Mouse (Mus musculus) lung, postnatal 4 days (tissue): ENCODE data around the gene Tulp4.
"Not testable (repeated sequence)": the region's sequence is repeated elsewhere in the genome, so short reads cannot be mapped to it uniquely, and the experiment has no call there.

Experiments used
- DNase-seq, 2 experiments: peaks; one replicate each; pipeline ENCODE4 v3.0.0; 2021

Gene Tulp4

DNA sequence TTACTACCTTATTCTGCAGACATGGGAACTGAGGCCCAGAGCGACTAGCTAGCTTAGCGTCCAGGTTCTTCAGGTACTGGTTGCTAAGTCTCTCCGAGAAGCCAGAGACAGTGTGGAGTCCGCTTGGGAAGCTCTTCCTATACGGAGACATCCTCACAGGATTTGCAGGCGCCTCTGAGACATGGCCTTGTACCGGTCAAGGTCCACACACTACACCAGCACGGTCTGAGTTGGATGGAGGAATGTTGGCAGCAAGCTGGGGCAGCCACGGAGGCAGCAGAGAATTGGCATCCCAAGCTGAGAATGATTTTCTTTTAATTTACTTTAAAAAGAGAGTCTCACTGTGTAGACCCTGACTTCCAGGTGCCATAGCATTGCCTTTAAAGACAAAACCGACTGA lies 176.9 kb downstream of the Tulp4 start:
- not testable (repeated sequence) for DNase-seq

DNA sequence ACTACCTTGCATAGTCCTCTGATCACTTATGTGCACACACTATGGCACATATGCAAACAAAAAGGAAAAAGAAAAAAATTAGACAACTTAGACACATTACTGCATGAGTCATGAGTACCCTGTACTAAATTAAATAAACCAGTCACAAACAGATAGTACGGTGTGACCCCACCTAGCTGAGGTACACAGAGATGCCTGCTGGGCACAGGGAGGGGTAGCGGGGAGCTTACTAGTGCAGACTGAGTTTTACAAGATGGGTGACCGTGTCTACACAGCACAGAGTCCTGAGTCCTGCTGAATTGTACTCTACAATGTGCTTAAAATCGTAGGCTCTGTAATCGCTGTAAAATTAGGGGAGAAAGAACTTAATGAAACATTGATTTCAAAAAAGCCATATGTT lies 179.9 kb downstream of the Tulp4 start:
- DNase-seq: not testable (repeated sequence)

DNA sequence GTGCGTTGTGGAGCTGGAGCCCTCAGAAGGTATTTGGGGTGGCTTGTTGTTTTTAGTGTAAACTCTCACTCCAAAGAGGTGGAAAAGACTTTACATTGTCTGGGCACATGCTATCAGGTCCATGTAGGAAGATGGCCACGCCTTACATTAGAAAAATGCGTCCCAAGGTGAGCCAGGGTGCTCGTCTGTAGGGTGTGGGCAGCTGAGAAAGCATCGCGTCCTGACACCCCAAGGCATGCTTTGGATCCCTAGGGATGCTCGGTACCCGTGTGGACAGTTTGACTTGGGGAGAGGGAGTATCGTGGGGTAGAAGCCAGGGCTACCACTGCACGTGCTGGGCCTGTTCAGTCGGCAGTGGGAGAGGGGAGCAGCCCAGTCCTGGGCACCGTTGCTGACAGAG lies 182.8 kb downstream of the Tulp4 start:
- peak in 1 of 2 experiments; percentile 22 for DNase-seq

DNA sequence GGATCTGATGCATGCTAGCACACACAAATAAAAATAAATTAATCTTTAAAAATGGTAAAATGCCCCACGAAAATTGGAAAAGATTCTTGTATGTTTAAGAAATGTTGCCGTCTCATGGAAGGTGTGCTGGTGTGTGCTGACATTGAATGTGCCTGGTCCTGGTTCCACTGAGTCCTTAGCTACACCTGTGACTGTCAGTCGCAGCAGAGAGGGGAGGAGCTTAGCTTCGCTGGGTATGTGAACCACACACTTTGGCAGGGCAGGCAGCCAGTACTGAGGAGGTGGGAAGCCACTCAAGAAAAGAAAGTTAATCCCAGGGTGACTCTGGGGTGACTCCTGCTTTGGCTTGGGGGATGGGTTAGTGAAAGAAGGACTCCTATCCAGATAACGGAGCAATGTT lies 187.6 kb downstream of the Tulp4 start:
- not testable (repeated sequence) for DNase-seq

DNA sequence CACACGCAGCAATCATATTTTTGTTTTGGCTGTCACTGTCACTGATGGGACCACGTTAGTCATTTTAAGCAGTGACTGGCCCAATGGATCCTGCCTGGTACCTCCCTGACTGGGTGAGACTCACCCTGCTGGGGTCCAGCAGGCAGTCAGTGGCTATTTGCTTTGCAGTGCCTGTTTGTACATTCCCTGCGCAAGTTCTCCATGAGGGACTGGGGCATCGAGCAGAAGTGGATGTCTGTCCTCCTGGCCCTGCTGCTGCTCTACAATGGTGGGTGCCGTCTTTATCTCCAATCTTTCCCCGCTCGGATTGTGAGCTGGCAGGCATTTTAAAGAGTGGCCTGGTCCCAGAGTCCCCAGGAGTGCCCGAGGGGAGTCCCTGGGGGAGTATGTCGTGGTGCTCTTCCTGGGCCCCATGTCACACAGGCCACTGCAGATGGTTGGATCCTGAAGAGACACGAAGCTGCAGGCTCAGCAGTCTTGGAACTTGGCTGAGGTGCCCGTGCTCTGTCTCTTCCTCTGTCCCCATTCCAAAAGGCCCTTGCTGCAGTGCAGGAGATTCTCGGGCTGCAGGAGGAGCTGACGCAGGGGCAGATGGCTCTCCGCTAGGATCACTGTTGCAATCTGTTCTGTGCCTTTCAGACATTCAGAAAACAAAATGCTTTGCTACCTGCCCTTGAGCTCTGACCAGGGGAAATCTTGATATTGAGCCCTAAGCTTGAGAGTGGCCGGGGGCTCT lies 191.0 kb downstream of the Tulp4 start:
- not testable (repeated sequence) for DNase-seq

DNA sequence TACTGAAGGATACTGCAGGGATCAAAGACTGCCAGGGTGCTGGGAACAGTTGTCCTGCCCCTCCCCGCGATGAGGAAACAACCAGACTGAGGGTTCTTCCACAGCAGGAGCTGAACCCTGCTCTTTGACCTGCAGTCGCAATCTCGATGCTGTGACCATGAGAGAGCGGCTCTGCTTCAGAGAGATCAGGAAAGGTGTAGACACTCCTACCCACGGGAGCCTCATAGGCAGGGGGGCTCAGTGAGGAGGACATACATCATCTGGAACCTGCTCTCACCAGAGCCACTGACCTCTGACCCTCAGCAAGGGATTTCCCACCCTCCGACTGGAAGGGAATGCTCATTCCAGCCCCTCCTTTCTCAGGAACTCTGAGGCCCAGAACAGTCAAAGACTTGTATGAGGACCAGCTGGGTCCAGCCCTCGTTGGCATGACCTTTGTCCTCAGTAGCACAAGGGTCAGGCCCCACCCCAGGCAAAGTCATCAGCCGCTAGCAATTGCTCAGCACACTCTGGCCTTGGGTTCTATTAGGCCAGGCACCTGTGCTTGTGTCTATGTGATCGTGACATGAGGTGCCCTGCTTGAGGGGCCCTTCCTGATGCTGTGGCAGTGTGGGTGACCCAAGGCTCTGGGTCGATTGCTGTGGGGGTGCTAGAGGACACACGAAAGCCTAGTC lies 194.1 kb downstream of the Tulp4 start:
- DNase-seq: not testable (repeated sequence)
